Mouse (Mus musculus): Measurements from ENCODE around the gene Lkaaear1. TPM values are rescaled to one million over a fixed set of nuclear protein-coding genes. Genes with fewer than 3 reads are reported as not detected.

The Lkaaear1 gene
- total RNA-seq, 2 experiments from 2014 or later, result not detected

- no peak for DNase-seq (ENCODE audit: low spot score)
- intact Hi-C loops (cut with DNase I), result loop anchor here (1.0 kb wide), 1 partner anchor 13 kb away; no protein-coding TSS in a partner anchor
Measured at GRCm38 (mm10) chr2:181662620-181663297, 35.5 kb downstream of the Lkaaear1 start.

GRCm38 (mm10) chr2:181659609-181660055 is 38.6 kb downstream of the Lkaaear1 start:
- intact Hi-C loops (cut with DNase I), result loop anchor here (1.0 kb wide), 1 partner anchor 19 kb away; no protein-coding TSS in a partner anchor
- peak; percentile 86 for DNase-seq (ENCODE audit: low spot score)

GRCm38 (mm10) chr2:181658930-181659555 is 39.2 kb downstream of the Lkaaear1 start:
- intact Hi-C loops (cut with DNase I), result loop anchor here (1.0 kb wide), 1 partner anchor 19 kb away; no protein-coding TSS in a partner anchor
- DNase-seq (ENCODE audit: low spot score), result peak; percentile 49

GRCm38 (mm10) chr2:181658528-181658927 is 39.7 kb downstream of the Lkaaear1 start:
- no peak for DNase-seq (ENCODE audit: low spot score)
- intact Hi-C loops (cut with DNase I), result no loop called here

GRCm38 (mm10) chr2:181657441-181657840 is 40.8 kb downstream of the Lkaaear1 start:
- DNase-seq (ENCODE audit: low spot score), result no peak
- intact Hi-C loops (cut with DNase I), result no loop called here

GRCm38 (mm10) chr2:181656734-181657133 is 41.5 kb downstream of the Lkaaear1 start, which contains the start of gene Gm29797:
Gm29797 (plus strand) TSS chr2:181657034.
- no peak for DNase-seq (ENCODE audit: low spot score)
- intact Hi-C loops (cut with DNase I), result no loop called here

- intact Hi-C loops (cut with DNase I), result no loop called here
- no peak for DNase-seq (ENCODE audit: low spot score)
Measured at GRCm38 (mm10) chr2:181653523-181653922, 44.7 kb downstream of the Lkaaear1 start.

- intact Hi-C loops (cut with DNase I), result no loop called here
- no peak for DNase-seq (ENCODE audit: low spot score)
Measured at GRCm38 (mm10) chr2:181653065-181653464, 45.2 kb downstream of the Lkaaear1 start.

GRCm38 (mm10) chr2:181648926-181649325 is 49.3 kb downstream of the Lkaaear1 start:
- intact Hi-C loops (cut with DNase I), result no loop called here

More at GRCm38 (mm10) chr2:181648926-181649325, 49.3 kb downstream of the Lkaaear1 start:
- DNase-seq (ENCODE audit: low spot score), result no peak

Other genes with a start within 250 kb of the Lkaaear1 start
- 10 to 100 TPM; 10.1 to 14.2 TPM for gene Zbtb46, start 239.0 kb downstream of the Lkaaear1 start, total RNA-seq (2021)
- not detected for gene Abhd16b, start 205.2 kb downstream of the Lkaaear1 start, total RNA-seq (2021)
- gene Tpd52l2, start 201.3 kb downstream of the Lkaaear1 start, total RNA-seq (2021), result 10 to 100 TPM; 59.7 to 66.0 TPM
- gene Dnajc5, start 178.0 kb downstream of the Lkaaear1 start, total RNA-seq (2021), result 10 to 100 TPM; 65.4 to 67.8 TPM
- 10 to 100 TPM; 39.0 to 46.7 TPM for gene Uckl1, start 113.5 kb downstream of the Lkaaear1 start, total RNA-seq (2021)
- 10 to 100 TPM; 29.2 to 32.7 TPM for gene Prpf6, start 106.6 kb downstream of the Lkaaear1 start, total RNA-seq (2021)
- gene Zfp512b, start 105.6 kb downstream of the Lkaaear1 start, total RNA-seq (2021), result 10 to 100 TPM; 18.3 to 18.7 TPM
- gene Samd10, start 99.2 kb downstream of the Lkaaear1 start, total RNA-seq (2021), result 1 to 10 TPM; 1.2 to 1.4 TPM
- not detected for gene Gm29797, start 41.4 kb downstream of the Lkaaear1 start, total RNA-seq (2021)
- 10 to 100 TPM; 40.2 to 56.9 TPM for gene Sox18, start 26.8 kb downstream of the Lkaaear1 start, total RNA-seq (2021)
- gene Tcea2, start 18.1 kb downstream of the Lkaaear1 start, total RNA-seq (2021), result 1 to 10 TPM; 5.8 to 6.4 TPM
- 1 to 10 TPM; 5.8 to 7.7 TPM for gene Rgs19, start 4.5 kb downstream of the Lkaaear1 start, total RNA-seq (2021)
- not detected for gene Oprl1, start 16.6 kb upstream of the Lkaaear1 start, total RNA-seq (2021)
- gene Myt1, start 64.9 kb upstream of the Lkaaear1 start, total RNA-seq (2021), result not detected
- gene Pcmtd2, start 139.4 kb upstream of the Lkaaear1 start, total RNA-seq (2021), result 10 to 100 TPM; 47.1 to 58.6 TPM
- 10 to 100 TPM; 11.3 to 11.9 TPM for gene Polr3k, start 165.9 kb upstream of the Lkaaear1 start, total RNA-seq (2021)

Measured in heart, postnatal 25 days (tissue).